Mouse (Mus musculus) urinary bladder, postnatal 36 days (tissue): ENCODE measurements around the gene Slc4a1.
"Not testable (repeated sequence)": the region's sequence is repeated elsewhere in the genome, so short reads cannot be mapped to it uniquely, and the experiment has no call there.

Source experiments
- DNase-seq, 2 experiments: peaks; one replicate each; pipeline ENCODE4 v3.0.0; 2022; ENCODE audit warnings: low spot score in 2 of 2, mixed read lengths in 1 of 2

Slc4a1 gene

DNA sequence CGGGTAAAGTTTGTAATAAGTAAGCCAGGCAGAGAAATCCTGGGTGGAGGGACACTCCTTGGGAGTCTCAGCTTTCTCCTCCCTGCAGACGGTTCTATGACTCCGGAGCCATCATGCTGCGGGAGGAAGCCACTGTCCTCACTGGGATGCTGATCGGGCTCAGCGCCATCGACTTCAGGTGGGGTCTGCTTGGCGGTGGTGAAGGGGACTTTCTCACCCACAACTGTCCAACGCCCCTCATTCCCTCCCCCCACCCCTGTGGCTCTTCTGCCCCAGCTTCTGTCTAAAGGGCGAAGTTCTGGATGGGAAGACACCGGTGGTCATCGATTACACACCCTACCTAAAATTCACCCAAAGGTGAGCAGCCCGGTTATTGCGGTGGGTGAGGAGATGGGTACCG, 33.1 kb upstream of the Slc4a1 start:
- DNase-seq = no peak

DNA sequence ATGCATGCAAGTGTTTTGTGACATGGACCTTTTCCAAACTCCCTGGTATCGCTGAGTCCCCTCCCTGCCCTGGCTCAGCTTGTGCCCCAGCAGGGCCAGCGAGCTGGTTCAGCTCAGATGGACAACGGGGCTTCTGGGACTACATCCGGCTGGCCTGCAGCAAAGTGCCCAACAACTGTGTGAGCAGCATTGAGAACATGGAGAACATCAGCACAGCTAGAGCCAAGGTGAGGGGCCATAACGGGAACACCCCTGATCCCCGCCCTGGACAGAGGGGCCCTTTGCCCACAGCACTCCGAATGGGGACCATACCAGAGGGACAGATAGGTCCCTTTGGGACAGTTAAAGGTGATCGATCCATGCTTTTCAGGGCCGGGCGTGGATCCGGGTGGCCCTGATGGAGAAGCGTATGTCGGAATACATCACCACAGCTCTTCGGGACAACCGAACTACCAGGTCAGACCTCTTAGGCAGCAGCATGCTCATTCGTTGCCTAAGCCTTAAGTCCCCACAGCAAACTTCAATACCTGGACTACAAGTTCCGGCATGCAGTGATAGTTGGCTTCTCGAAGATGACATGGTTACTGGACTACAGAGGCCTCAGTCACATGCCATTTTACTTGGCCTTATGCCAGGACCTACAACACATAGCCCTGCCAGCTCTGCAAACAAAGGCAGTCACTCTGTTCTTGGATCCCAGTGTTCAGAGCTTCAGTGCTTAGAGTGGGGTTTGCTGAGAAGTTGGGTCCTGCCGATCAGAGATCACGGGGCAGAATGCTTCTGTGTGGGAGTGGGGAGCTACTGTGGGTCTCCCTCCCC, 32.2 kb upstream of the Slc4a1 start:
- peak in 1 of 2 experiments; percentile 39 for DNase-seq

DNA sequence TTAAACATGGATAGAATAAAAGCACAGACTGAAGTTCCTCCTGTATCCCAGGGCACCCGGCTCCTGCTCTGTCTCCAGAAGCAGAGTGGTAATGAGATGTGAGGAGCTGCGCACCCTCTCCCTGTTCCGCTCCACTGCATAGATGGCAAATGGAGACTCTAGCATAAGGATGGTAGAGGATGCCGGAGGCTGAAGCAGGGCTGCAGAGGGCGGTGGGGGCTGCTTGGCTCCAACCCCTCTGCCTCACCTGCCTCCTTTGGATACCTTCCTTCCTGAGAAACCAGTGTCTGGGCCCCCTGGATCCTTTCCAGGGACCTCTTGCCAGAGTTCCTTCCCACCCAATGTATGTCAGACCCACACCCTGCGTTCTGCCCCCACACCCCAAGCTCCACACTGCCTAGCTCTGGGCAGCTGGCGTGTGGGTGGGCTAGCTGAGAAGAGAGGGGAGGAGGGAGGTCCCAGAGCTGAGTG, 30.7 kb upstream of the Slc4a1 start:
- DNase-seq = no peak

DNA sequence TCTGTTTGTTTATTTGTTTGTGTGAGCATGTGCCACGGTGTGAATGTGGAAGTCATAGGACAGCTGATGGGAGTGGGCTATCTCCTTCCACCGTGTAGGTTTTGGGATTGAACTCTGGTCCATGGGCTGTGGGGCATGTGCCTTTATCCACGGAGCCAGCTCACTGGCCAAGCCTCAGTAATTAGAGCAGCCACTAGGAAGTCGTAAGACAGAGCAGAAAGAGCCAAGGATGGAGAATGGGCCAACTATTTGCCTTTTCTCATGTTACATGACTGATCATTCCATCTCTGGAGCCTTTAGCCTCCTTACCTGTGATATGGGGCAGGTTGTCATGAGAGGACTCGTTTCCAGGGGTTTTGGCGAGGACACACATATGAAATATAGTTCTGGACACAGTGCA, 30.3 kb upstream of the Slc4a1 start:
- no peak for DNase-seq

DNA sequence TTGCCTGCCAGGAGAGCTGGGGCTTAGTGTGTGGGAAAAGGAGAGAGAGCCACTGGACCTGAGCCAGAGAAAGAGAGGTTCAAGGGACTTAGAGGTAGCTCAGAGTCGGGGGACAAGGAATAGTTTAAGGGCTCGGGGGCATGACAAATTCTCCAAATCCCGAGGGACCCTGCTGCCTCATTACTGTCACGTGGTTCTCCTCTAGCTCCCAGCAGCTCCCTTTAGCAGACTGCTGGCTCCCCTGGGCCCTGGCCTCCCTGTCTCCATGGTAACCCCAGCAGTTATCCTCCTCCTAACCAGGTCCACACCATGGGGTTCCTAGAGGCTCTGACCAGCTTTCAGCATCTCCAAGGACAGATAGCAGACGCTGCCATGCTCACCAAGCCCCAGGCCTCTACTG, 29.2 kb upstream of the Slc4a1 start:
- DNase-seq = no peak

DNA sequence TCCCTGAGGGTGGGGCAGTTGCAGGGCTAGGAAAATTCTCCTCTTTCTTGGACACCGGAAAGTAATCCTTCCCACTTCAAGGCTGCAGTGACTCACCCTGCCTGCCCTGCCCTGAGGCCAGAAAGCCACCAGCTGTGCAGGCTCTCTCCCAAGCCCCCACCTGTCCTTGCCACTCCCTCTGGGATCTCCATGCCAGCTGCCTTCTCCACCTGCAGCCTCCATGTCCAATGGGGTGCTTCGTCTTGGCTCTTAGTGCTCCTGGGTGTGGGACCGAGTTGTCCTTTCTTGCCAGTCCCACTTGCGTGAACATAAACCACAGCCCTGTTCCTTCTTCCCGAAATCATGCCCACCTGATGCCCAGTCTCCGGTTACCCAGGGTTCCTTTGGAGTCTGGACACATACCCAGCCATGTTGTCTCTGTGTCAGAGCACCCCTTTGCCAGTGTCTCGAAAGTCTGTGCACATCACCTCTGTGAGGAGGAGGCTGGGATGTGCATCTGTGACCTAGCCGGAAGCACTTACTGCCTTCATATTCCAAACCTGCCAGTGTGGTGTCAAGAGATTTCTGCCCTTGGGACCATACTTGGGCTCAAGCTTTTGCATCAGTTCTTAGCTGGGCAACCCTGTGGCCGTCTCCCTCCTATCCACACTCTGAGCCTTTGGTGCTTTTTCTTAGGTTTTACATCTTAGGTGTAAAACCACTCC, 28.6 kb upstream of the Slc4a1 start:
- no peak for DNase-seq

DNA sequence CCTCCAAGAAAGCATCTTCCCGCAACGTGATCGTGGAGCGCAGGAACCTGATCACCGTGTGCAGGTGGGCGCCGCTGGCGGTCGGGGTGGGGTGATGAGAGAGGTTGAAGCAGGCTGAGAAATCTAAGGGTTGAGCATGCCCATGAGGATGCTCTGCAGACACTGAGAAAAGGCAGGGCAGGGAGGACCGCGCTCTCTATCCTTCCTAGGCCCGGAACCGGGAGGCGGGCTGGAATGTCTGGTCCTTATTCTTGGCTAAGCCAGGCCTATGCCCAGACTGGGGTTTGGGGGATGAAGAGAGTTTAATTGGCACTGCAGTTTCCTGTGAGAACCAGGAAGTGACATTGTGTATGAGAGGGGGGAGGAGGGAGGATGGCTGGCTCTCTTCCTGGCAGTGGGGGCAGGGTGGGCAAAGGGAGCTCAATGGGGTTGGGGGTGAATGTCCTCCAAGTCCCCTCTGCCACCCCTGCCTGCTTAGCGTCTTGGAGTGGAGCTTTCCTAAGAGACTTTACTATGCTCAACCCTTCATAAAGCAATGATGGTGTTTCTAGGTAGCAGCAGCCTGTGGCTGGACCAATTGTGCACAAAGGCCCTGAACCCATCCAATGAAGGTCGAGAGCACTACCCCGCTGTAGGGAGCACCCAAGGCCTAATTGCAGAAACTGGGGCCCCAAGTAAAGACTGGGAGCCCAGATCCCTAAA, 27.9 kb upstream of the Slc4a1 start:
- no peak for DNase-seq

DNA sequence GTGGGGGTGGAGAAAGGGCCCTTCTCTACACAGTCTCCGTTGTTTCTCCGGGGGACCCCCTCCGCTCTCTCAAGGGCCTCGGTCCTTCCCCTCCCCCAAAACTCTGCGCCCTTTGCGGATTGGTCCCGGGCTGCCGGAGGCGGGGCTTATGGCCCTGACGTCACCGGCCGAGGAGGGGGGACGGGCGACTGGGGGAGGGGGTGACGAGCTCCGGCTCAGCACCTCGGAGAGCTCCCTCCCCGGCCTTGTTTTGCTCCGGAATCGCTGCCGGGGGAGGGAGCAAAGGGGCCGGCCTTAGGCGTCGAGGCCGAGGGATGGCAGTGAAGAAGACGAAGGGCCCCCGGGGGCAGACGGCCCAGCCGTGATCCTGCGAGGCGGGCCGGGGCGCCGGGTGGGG, 27.2 kb upstream of the Slc4a1 start, which contains the start of gene Rundc3a:
Gene Rundc3a (plus strand): TSS at position 166 of the 397 bp plus-strand sequence.
- DNase-seq = peak in 1 of 2 experiments; percentile 47

DNA sequence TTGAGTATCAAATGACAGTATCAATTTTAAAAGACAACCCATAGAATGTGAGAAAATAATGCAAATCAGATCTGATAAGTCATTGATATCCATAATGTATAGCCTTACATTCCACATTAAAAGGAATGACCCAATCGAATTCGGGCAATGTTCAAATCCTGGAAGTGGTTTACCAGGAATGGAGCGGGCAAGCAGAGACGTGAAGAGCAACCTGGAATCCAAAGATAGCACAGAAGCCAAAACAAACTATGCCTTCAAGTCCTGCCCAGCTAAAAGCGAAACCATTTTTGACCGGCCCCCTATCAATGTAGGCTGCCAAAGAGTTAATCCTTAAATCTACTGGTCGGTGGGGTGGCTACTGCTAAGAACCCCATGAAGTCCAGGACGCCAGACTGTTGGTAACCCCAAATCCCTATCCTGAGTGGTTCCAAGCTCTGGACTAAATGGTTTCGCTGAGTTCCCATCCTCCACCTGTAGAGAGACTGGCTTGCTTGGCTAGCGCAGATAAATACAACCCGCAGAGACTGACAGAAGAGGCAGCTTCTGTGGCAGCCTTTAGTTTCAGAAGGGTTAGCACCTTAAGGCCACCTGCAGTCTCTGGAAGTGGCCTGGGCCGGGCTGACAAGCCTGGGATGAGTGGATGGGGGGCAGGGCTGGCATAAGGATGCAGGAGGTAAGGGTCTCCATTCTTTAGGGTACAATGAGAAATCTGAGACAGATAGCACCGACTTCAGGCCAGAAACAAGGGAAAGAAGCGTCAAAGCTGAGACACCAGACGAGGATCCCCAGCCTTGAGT, 26.6 kb upstream of the Slc4a1 start:
- DNase-seq = no peak

DNA sequence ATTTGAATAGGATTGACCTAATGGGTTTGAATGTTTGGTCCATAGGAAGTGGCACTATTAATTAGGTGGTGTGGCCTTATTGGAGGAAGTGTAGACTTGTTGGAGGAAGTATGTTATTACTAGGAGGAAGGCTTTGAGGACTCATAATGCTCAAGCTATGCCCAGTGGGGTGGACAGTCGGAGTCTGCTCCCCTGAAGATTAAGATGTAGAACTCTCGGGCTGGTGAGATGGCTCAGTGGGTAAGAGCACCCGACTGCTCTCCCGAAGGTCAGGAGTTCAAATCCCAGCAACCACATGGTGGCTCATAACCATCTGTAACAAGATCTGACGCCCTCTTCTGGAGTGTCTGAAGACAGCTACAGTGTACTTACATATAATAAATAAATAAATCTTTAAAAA, 23.4 kb upstream of the Slc4a1 start:
- DNase-seq = not testable (repeated sequence)

DNA sequence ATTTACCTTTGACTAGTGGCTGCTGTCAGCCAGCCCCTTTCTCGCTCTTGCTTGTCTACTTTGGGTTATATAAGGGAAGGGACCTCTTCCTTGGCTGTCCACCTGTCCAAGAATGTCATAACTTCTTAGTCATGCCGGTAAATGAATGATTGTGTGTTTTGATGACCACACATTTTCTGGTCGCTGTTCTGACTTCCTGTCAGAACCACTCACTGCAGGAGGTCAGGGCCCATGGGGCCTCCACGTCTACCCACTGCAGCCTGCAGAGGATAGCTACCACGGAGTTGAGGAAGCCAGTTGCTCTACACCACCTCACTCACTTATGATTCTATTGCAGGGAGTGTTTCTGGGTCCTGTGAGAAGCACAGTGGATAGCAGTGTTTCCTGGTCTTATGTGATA, 20.1 kb upstream of the Slc4a1 start:
- no peak for DNase-seq

DNA sequence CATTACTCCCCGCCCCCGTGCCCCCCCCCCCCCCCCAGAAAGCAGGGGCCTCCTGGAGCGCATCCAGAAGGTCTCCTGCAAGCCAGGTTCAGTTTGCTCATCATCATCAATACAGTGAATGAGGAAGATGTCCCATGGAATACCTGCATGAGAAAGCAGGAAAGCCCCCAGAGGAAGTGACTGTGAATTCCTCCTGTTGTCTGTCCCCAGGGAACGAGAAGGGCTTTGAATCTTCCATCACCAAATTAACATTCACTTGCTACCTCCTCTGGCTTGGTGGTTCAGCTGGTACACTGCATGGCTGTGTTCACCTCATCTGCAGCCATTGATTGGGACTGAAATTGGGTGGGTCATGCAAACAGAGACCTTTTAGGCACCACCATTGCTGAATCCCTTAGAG, 19.1 kb upstream of the Slc4a1 start:
- DNase-seq = no peak

DNA sequence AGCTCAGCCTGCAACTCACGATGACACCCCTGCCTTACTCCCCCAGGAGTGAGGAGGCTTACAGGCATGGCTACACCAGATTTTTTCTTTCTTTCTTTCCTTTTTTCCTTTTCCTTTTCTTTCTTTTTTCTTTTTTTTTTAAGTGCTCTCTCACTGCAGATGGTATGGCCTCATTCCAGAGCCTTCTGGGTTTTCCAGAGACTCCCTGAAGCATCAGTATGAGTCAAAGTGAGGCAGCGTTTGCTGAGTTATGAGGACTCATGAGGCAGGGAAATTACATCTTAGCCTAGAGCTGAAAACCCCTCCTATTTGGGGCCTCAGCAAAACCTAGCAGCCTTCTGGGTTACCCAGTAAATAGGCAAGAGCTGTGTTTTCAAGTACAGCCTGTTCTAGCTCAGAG, 18.4 kb upstream of the Slc4a1 start:
- DNase-seq = no peak

DNA sequence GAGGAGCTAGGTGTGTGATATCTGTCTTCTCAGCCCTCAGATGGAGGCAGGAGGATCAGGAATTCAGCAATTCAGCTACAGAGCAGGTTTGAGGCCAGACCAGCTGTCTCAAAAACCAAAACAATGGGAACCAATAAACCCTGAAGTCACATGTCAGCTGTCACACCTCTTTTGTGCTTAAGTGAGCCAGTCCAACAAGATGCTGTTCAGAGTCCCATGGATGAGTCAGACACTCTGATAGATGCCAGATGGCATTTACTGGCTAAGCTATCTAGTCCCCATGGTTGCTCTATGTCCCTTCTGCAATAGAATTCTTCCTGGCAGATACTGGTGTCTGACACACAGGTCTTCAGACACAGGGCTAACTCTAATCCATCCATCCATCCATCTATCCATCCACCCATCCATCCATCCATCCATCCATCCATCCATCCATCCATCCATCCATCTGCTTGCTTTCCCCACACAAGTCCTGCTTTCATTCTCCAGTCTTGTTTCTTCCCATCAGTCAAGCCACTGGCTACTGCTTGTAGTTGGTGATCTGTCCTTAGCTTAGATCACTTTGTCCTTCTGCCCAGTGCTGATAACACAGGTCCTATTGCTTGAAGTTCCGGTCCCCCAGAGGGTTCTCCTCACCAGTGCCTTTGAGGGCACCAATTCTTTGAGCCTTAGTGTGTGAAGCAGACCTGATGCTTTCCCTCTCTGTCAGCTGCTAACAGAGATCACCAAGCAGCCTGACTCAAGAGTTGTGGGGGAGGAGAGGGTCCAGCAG, 17.5 kb upstream of the Slc4a1 start:
- no peak for DNase-seq

DNA sequence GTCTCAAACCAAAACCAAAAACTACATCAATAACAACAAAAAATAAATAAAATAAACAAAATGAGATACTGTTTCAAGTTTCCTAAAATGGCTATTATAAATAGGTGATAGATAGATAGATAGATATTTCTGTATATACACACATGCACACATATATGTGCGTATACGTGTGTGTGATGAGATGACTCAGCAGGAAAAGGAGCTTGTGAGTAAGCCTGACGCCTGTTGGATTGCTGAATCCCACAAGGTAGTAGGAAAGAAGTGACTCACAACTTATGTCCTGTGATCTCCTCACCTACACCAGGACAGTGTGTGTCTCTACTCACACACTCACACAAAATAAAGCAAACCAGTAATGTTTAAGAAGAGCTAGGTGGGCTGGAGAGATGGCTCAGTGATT, 16.8 kb upstream of the Slc4a1 start:
- DNase-seq = no peak

DNA sequence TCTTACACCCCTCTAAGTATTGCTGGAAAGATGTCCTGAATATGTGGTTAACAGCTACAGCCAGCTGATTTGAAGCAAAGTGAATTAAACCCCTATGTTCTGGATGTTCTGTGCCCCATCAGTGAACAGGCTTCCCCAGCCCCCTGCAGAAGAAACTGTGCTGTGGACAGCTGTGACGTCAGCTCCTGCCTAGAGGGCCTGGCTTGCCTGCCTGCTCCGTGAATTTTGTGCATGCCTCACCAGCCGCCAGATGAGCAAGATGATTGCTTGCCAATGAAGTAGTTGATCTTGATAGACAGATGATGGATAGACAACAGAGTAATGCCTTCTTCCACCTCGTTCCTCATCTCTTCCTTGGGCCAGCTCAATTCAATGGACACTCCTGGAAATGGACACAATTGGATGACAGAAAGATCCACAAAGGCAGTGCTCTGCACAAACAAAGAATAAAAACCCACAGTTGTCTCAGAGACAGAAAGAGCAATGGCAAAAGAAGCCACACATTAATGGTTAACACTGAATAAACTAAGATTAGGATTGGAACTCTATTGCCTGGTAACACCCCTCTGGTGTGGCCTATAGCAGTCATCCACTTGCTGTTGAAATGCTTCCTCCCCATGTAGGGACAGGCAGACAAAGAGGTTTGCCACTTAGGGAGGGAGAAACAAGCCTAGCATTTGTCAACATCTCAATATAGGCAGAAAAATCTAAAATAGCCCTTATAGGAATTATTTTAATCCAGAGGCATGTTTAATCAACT, 15.5 kb upstream of the Slc4a1 start:
- no peak for DNase-seq

DNA sequence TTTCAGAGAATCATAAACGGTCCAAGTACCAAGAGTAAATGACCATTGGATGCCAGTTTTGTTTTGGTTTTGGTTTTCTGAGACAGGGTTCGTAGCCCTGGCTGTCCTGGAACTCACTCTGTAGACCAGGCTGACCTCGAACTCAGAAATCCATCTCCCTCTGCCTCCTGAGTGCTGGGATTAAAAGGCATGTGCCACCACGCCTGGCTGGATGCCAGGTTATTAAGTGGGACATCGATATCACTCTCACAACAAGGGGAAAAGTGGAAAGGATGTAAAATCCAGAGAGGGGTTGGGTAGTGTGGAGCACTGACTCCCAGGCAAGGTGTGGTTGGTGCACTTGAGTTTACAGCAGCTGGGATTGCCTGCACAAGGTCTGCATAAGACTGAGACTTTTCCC, 14.1 kb upstream of the Slc4a1 start:
- DNase-seq = no peak

DNA sequence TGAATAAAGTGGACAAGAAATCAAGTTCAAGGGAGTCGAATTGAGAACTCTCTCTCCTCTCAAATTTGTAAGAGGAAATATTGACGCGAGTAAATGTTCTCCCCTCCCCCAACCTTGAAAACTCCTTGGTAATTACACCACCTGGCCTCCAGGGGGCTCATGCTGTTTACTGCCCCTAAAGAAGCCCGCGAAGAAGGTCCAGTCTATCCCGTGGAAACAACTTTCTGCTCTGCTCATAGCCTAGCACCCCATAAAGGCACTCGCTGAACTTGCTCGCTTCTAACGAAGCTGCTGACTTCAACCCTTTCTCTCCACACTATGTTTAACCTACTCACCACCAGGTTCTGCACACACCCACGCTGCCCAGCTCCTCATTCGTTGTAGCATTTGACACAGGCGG, 11.2 kb upstream of the Slc4a1 start:
- no peak for DNase-seq

DNA sequence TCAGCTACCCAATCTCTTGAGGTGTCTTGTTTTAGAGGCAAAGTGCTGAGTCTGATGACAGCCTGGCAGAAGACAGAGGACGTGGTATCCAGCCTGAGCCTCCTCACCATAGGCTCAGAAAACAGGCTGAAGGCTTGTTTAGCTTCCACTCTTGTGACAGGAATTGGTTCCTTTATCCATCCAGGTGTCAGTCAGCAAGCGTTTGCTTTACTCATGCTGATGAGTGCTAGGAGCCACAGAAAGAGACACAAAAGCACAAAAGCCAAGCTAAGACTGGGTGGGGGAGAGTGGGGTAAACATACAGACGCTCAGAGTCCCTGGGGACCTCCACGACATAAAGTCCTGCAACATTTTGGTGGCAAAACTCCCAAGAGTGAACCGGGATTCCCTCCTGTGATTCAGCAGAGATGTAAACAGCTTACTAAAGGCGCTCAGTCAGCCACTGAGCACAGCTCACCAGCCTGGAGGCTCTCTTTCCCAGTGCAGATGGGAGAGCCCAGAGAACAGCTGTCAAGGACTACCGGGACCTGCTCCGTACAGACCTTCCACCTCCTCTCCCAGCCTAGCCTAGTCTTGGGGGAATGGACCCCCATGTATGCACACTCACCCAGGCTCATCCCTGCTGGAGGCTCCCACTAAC, 10.3 kb upstream of the Slc4a1 start:
- DNase-seq = no peak
